Mouse (Mus musculus): ENCODE results near the gene Kcnq4. TPM values are rescaled to one million over a fixed set of nuclear protein-coding genes. Genes with fewer than 3 reads are reported as not detected.
A peak's percentile ranks its signal among the peaks of the same experiment; 100 is the strongest.

The Kcnq4 gene
- polyA plus RNA-seq, 1 experiment from 2014 or later: 3.9 TPM

- no peaks in the 10 kb centered on the region for H3K36me3 ChIP-seq (ENCODE audit: insufficient read depth, low read length)
- H3K27ac ChIP-seq (ENCODE audit: low read length): 0 out of 2 replicates have a peak overlapping the region, but pooled peaks have one; percentile 26
- H3K9ac ChIP-seq (replicated peaks; ENCODE audit: low read depth): peak overlapping the region; percentile 0; the same call in 1 of the 2 replicates
- DNase-seq (ENCODE audit: low spot score) (peak; percentile 52), ATAC-seq (peak; percentile 59)
- TF ChIP-seq CTCF (IDR thresholded peaks at IDR 0.05) (no peak), EP300 (IDR thresholded peaks at IDR 0.05) (no peak)
- H3K27me3 ChIP-seq (replicated peaks; ENCODE audit: insufficient read depth, low read length): peaks cover 5% of the 10 kb centered on the region
- peak overlapping the region; percentile 100 for H3K4me2 ChIP-seq (replicated peaks; ENCODE audit: low read depth, low read length)
- H3K4me1 ChIP-seq (ENCODE audit: insufficient read depth, low read depth, low read length): 0 out of 2 replicates have a peak, but pooled peaks cover 6% of the 10 kb centered on the region
- H3K4me3 ChIP-seq (ENCODE audit: low read depth, low read length): peak overlapping the region; percentile 53
- WGBS: 1% methylated on average over 43 of the region's 50 CpGs
- no peaks in the 10 kb centered on the region for H3K9me3 ChIP-seq (ENCODE audit: low read length)
Measured at GRCm38 (mm10) chr4:120667045-120667501, 81.3 kb downstream of the Kcnq4 start.

- H3K4me1 ChIP-seq (ENCODE audit: insufficient read depth, low read depth, low read length): 0 out of 2 replicates have a peak, but pooled peaks cover 6% of the 10 kb centered on the region
- DNase-seq (ENCODE audit: low spot score) (peak; percentile 97), ATAC-seq (peak; percentile 95)
- H3K27me3 ChIP-seq (replicated peaks; ENCODE audit: insufficient read depth, low read length): peaks cover 5% of the 10 kb centered on the region
- TF ChIP-seq CTCF (IDR thresholded peaks at IDR 0.05) (no peak), EP300 (IDR thresholded peaks at IDR 0.05) (no peak)
- H3K36me3 ChIP-seq (ENCODE audit: insufficient read depth, low read length): no peaks in the 10 kb centered on the region
- 0 out of 2 replicates have a peak within 1 kb of the TSS, but pooled peaks have one; percentile 26 for H3K27ac ChIP-seq (ENCODE audit: low read length)
- H3K4me3 ChIP-seq (ENCODE audit: low read depth, low read length): peak within 1 kb of the TSS; percentile 53
- H3K4me2 ChIP-seq (replicated peaks; ENCODE audit: low read depth, low read length): peak within 1 kb of the TSS; percentile 100
- peak within 1 kb of the TSS; percentile 0; the same call in 1 of the 2 replicates for H3K9ac ChIP-seq (replicated peaks; ENCODE audit: low read depth)
- 3% methylated on average over 38 of the region's 50 CpGs for WGBS
- H3K9me3 ChIP-seq (ENCODE audit: low read length): no peaks in the 10 kb centered on the region
Measured at GRCm38 (mm10) chr4:120666358-120667024, 81.9 kb downstream of the Kcnq4 start, which contains the start of gene Cited4. Gene Cited4 (plus strand): TSS chr4:120666572.

- H3K4me2 ChIP-seq (replicated peaks; ENCODE audit: low read depth, low read length): no peak overlapping the region
- no peaks in the 10 kb centered on the region for H3K36me3 ChIP-seq (ENCODE audit: insufficient read depth, low read length)
- H3K4me1 ChIP-seq (ENCODE audit: insufficient read depth, low read depth, low read length): 0 out of 2 replicates have a peak, but pooled peaks cover 6% of the 10 kb centered on the region
- no peak overlapping the region for H3K27ac ChIP-seq (ENCODE audit: low read length)
- H3K27me3 ChIP-seq (replicated peaks; ENCODE audit: insufficient read depth, low read length): peaks cover 5% of the 10 kb centered on the region; the same call in 1 of the 2 replicates
- TF ChIP-seq EP300 (IDR thresholded peaks at IDR 0.05) (no peak), CTCF (IDR thresholded peaks at IDR 0.05) (no peak)
- H3K4me3 ChIP-seq (ENCODE audit: low read depth, low read length): no peak overlapping the region
- 48% methylated on average over 7 of the region's 7 CpGs for WGBS
- DNase-seq (ENCODE audit: low spot score): no peak
- no peak overlapping the region for H3K9ac ChIP-seq (replicated peaks; ENCODE audit: low read depth)
- H3K9me3 ChIP-seq (ENCODE audit: low read length): no peaks in the 10 kb centered on the region
- peak; percentile 15 for ATAC-seq
Measured at GRCm38 (mm10) chr4:120665782-120666181, 82.6 kb downstream of the Kcnq4 start.

DNA sequence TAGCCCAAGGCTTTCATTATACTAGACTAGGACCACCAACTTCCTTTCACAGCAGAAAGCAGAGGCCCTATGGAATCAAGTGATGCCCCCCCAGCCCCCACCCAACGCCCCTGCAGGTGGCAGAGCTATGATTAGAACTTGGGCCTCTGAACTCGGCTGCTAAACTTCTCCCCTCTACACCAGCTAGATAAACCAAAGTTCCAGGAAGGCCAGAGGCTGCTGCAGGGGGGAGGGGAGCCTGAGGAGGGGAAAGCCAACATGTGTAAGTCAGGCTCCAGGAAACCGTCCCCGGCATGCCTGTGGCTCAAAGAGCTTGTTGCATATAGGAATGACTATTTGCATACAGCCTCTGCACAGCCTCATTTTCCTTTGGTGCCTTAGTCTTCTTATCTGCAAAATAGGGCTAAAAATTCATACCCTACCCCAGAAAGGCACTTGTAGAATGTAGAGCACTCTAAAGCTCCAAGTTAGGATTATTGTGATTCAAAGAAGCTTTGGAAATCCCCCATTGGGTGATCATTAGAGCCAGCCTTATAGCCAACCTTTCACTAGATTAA is 83.2 kb downstream of the Kcnq4 start:
- H3K4me2 ChIP-seq (replicated peaks; ENCODE audit: low read depth, low read length): no peak overlapping the region
- peaks cover 5% of the 10 kb centered on the region; the same call in 1 of the 2 replicates for H3K27me3 ChIP-seq (replicated peaks; ENCODE audit: insufficient read depth, low read length)
- H3K27ac ChIP-seq (ENCODE audit: low read length): no peak overlapping the region
- H3K36me3 ChIP-seq (ENCODE audit: insufficient read depth, low read length): no peaks in the 10 kb centered on the region
- H3K9me3 ChIP-seq (ENCODE audit: low read length): no peaks in the 10 kb centered on the region
- no peak overlapping the region for H3K4me3 ChIP-seq (ENCODE audit: low read depth, low read length)
- DNase-seq (ENCODE audit: low spot score) (no peak), ATAC-seq (no peak)
- no peak overlapping the region for H3K9ac ChIP-seq (replicated peaks; ENCODE audit: low read depth)
- H3K4me1 ChIP-seq (ENCODE audit: insufficient read depth, low read depth, low read length): 0 out of 2 replicates have a peak, but pooled peaks cover 6% of the 10 kb centered on the region
- no peak for TF ChIP-seq EP300 (IDR thresholded peaks at IDR 0.05)
- TF ChIP-seq CTCF (IDR thresholded peaks at IDR 0.05): no peak
- 37% methylated on average over 4 of the region's 4 CpGs for WGBS

DNA sequence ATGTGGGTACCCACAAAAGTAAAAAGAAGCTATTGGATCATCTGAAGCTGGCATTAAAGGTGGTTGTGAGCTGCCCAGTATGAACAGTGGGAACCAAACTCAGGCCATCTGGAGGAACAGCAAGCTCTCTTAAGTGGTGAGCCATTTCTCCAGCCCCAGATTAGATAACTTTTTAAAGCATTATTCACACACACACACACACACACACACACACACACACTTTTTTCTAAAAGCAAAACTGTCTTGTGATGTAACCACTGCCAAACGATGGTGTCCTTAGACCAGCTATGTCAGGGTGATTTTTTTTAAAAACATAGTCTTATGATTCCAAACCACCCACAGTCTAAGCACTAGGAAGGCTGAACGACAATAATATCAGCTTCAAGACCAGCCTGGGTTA is 83.8 kb downstream of the Kcnq4 start:
- H3K9ac ChIP-seq (replicated peaks; ENCODE audit: low read depth): no peak overlapping the region
- no peak overlapping the region for H3K4me3 ChIP-seq (ENCODE audit: low read depth, low read length)
- no peak overlapping the region for H3K4me2 ChIP-seq (replicated peaks; ENCODE audit: low read depth, low read length)
- H3K27ac ChIP-seq (ENCODE audit: low read length): no peak overlapping the region
- 60% methylated on average over 2 of the region's 2 CpGs for WGBS
- no peaks in the 10 kb centered on the region for H3K36me3 ChIP-seq (ENCODE audit: insufficient read depth, low read length)
- no peak for ATAC-seq
- DNase-seq (ENCODE audit: low spot score): no peak
- H3K4me1 ChIP-seq (ENCODE audit: insufficient read depth, low read depth, low read length): 0 out of 2 replicates have a peak, but pooled peaks cover 6% of the 10 kb centered on the region
- peaks cover 5% of the 10 kb centered on the region; the same call in 1 of the 2 replicates for H3K27me3 ChIP-seq (replicated peaks; ENCODE audit: insufficient read depth, low read length)
- no peak for TF ChIP-seq EP300 (IDR thresholded peaks at IDR 0.05)
- TF ChIP-seq CTCF (IDR thresholded peaks at IDR 0.05): no peak
- no peaks in the 10 kb centered on the region for H3K9me3 ChIP-seq (ENCODE audit: low read length)

DNA sequence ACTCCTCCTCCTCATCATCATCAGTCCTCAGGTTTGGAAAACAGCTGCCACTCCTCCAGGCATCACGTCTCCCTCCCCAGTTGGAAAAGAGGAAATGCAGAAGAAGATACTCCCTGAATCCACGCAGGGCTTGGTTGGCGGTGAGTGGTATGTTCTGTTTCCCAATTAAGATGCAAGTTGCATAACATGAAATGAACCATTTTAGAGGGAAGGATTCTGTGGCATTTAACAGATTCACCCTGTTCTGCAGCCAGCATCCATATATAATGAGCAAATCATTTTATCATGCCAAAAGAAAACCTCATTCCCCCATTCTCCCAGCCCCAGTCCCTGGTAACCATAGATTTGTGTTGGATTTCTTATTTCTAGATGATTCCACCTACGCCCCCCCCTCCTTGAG is 87.9 kb downstream of the Kcnq4 start:
- H3K4me1 ChIP-seq (ENCODE audit: insufficient read depth, low read depth, low read length): no peaks in the 10 kb centered on the region
- ATAC-seq: no peak
- peak; percentile 44 for DNase-seq (ENCODE audit: low spot score)
- 49% methylated on average over 4 of the region's 4 CpGs for WGBS
- no peaks in the 10 kb centered on the region for H3K36me3 ChIP-seq (ENCODE audit: insufficient read depth, low read length)
- H3K9ac ChIP-seq (replicated peaks; ENCODE audit: low read depth): no peak overlapping the region
- H3K27ac ChIP-seq (ENCODE audit: low read length): no peak overlapping the region
- no peak overlapping the region for H3K4me2 ChIP-seq (replicated peaks; ENCODE audit: low read depth, low read length)
- no peaks in the 10 kb centered on the region for H3K27me3 ChIP-seq (replicated peaks; ENCODE audit: insufficient read depth, low read length)
- H3K9me3 ChIP-seq (ENCODE audit: low read length): no peaks in the 10 kb centered on the region
- H3K4me3 ChIP-seq (ENCODE audit: low read depth, low read length): no peak overlapping the region
- TF ChIP-seq EP300 (IDR thresholded peaks at IDR 0.05): no peak
- no peak for TF ChIP-seq CTCF (IDR thresholded peaks at IDR 0.05)
